In the genomic region with DNA sequence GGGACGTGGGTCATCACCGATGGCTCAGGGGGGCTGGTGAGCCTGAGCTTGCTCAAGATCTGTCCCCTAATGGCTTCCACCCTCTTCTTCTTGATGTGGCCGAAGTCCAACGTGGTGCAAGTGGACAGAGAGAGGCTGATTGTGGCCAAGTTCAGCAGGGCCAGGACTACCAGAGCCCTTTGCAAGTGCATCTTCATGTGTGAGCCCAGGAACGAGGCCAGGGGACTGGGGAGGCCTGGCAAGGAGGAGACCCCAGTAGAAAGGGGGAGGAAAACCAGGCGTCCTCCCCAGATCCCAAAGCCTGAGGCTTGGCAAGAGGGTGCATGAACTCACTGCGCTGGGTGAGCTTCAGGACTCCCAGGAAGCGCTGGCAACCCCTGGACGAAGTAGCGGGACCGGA, we compare ENCODE assay signal across 8 mouse cellular contexts. TPM values are rescaled to one million over a fixed set of nuclear protein-coding genes. Genes with fewer than 3 reads are reported as not detected.
DNase-seq lines count a peak whose midpoint lies in the region; ATAC-seq and TF ChIP-seq lines count a peak whose summit lies in the region.

No protein-coding gene starts in this region.

- peak overlapping the region; percentile 9 for H3K4me3 ChIP-seq in testis, adult 2 months (ENCODE audit: control insufficient read depth, low read depth, low read length)
- peak overlapping the region; percentile 60 for H3K4me3 ChIP-seq in intestine, embryonic 16.5 days (ENCODE audit: low read length)
- peak overlapping the region; percentile 55 for H3K4me3 ChIP-seq in neural tube, embryonic 13.5 days
- no peak overlapping the region; the same call in none of the 2 replicates for H3K4me3 ChIP-seq in kidney, adult 2 months (ENCODE audit: insufficient read depth, low read depth, low read length)

- no peak for ATAC-seq in cerebellum, adult (ENCODE audit: insufficient number of reproducible peaks, low FRiP score, low TSS enrichment)
- no peak for ATAC-seq in intestine, embryonic 16.5 days
- no peak for ATAC-seq in neural tube, embryonic 13.5 days (ENCODE audit: low read depth)

- no peak for TF ChIP-seq CTCF in testis, adult 2 months (IDR thresholded peaks at IDR 0.05; ENCODE audit: control insufficient read depth, insufficient read depth, insufficient replicate concordance, low read depth, low read length)
- TF ChIP-seq CTCF in kidney, adult 2 months (conservative IDR thresholded peaks at IDR 0.05; ENCODE audit: insufficient read depth, insufficient read length, low read depth, low read length): no peak

- no peaks in the 10 kb centered on the region for H3K36me3 ChIP-seq in testis, adult 2 months (ENCODE audit: control insufficient read depth, insufficient read depth, low read length)
- H3K36me3 ChIP-seq in intestine, embryonic 16.5 days (ENCODE audit: control insufficient read depth, insufficient read depth, low read length): no peaks in the 10 kb centered on the region
- H3K36me3 ChIP-seq in neural tube, embryonic 13.5 days: no peaks in the 10 kb centered on the region
- no peaks in the 10 kb centered on the region for H3K36me3 ChIP-seq in kidney, adult 2 months (ENCODE audit: control insufficient read depth, insufficient read depth, low read length)

- H3K27ac ChIP-seq in testis, adult 2 months (ENCODE audit: control insufficient read depth, insufficient read depth, low read depth, low read length): peak overlapping the region; percentile 27; the same call in 1 of the 2 replicates
- H3K27ac ChIP-seq in intestine, embryonic 16.5 days (ENCODE audit: low read length): peak overlapping the region; percentile 95
- no peak overlapping the region; the same call in 1 of the 2 replicates for H3K27ac ChIP-seq in neural tube, embryonic 13.5 days (replicated peaks)
- H3K27ac ChIP-seq in kidney, adult 2 months (ENCODE audit: insufficient read depth, low read depth, low read length): no peak overlapping the region

- peaks cover 5% of the 10 kb centered on the region; the same call in 1 of the 2 replicates for H3K27me3 ChIP-seq in testis, adult 2 months (ENCODE audit: control insufficient read depth, insufficient read depth, low read length)
- no peaks in the 10 kb centered on the region for H3K27me3 ChIP-seq in intestine, embryonic 16.5 days (replicated peaks; ENCODE audit: control insufficient read depth, insufficient read depth, low read length)
- peaks cover 22% of the 10 kb centered on the region for H3K27me3 ChIP-seq in neural tube, embryonic 13.5 days
- H3K27me3 ChIP-seq in kidney, adult 2 months (replicated peaks; ENCODE audit: control insufficient read depth, insufficient read depth, low read length): no peaks in the 10 kb centered on the region

- DNase-seq in cerebellum, adult 11 months: peak; percentile 45
- DNase-seq in testis, postnatal 14 days (ENCODE audit: low spot score): no peak
- DNase-seq in kidney, adult 2 months: no peak
- DNase-seq in thymus, adult 18-20 months: no peak

- peaks cover 19% of the 10 kb centered on the region for H3K4me1 ChIP-seq in testis, adult 2 months (ENCODE audit: control insufficient read depth, insufficient read depth, low read length)
- peaks cover 14% of the 10 kb centered on the region for H3K4me1 ChIP-seq in intestine, embryonic 16.5 days (ENCODE audit: control insufficient read depth, insufficient read depth, low read length)
- peaks cover 42% of the 10 kb centered on the region for H3K4me1 ChIP-seq in neural tube, embryonic 13.5 days (replicated peaks)
- peaks cover under 1% of the 10 kb centered on the region; the same call in 1 of the 2 replicates for H3K4me1 ChIP-seq in kidney, adult 2 months (ENCODE audit: control insufficient read depth, insufficient read depth, low read length)

- H3K4me2 ChIP-seq in intestine, embryonic 16.5 days (ENCODE audit: low read depth, low read length): peak overlapping the region; percentile 89
- H3K4me2 ChIP-seq in neural tube, embryonic 13.5 days: peak overlapping the region; percentile 86

- TF ChIP-seq POLR2A in testis, adult 2 months (IDR thresholded peaks at IDR 0.05; ENCODE audit: control insufficient read depth, low read depth, low read length): no peak
- TF ChIP-seq POLR2A in kidney, adult 2 months (IDR thresholded peaks at IDR 0.05; ENCODE audit: low read depth, low read length): no peak

- H3K9me3 ChIP-seq in intestine, embryonic 16.5 days (ENCODE audit: control insufficient read depth, low read length): no peaks in the 10 kb centered on the region
- no peaks in the 10 kb centered on the region for H3K9me3 ChIP-seq in neural tube, embryonic 13.5 days

- peak overlapping the region; percentile 66 for H3K9ac ChIP-seq in intestine, embryonic 16.5 days (ENCODE audit: low read depth, low read length)
- H3K9ac ChIP-seq in neural tube, embryonic 13.5 days: peak overlapping the region; percentile 73

- WGBS in intestine, embryonic 16.5 days: 28% methylated on average over 11 of the region's 11 CpGs
- WGBS in neural tube, embryonic 13.5 days: 25% methylated on average over 11 of the region's 11 CpGs
- 56% methylated on average over 11 of the region's 11 CpGs for WGBS in kidney, adult 2 months

RNA-seq across cellular contexts. Expression of gene Tgfb3, which starts 1.1 kb away (rescaled TPM):
- 4.4 and 5.4 TPM in 2 replicates for polyA plus RNA-seq in testis, adult 2 months (2012; rRNA removed)
- polyA plus RNA-seq in intestine, embryonic 16.5 days (2015; fragmentation: Nextera tagmentation; extraction: Ambion mirVana): 19.0 and 20.6 TPM in 2 replicates
- polyA plus RNA-seq in neural tube, embryonic 13.5 days (2015; fragmentation: Nextera tagmentation; extraction: Ambion mirVana): 8.1 and 10.4 TPM in 2 replicates
- polyA plus RNA-seq in kidney, adult 2 months (2012; rRNA removed): 2.6 and 3.3 TPM in 2 replicates

RNA-seq across cellular contexts. Expression of gene Ift43, which starts 4.6 kb away (rescaled TPM):
- 200 and 219 TPM in 2 replicates for polyA plus RNA-seq in testis, adult 2 months (2012; rRNA removed)
- 65.0 and 66.7 TPM in 2 replicates for polyA plus RNA-seq in intestine, embryonic 16.5 days (2015; fragmentation: Nextera tagmentation; extraction: Ambion mirVana)
- polyA plus RNA-seq in neural tube, embryonic 13.5 days (2015; fragmentation: Nextera tagmentation; extraction: Ambion mirVana): 58.4 and 62.2 TPM in 2 replicates
- polyA plus RNA-seq in kidney, adult 2 months (2012; rRNA removed): 21.9 and 27.3 TPM in 2 replicates

Comparison
In these comparisons a context has a peak if more than half of its experiments do, and no peak if none do; other contexts are left out.
1. H3K27ac ChIP-seq: peak in testis, adult 2 months (single experiment) and intestine, embryonic 16.5 days (single experiment); none in neural tube, embryonic 13.5 days (single experiment) and kidney, adult 2 months (single experiment).